Mouse (Mus musculus) layer of hippocampus, adult 2 months (tissue): ENCODE measurements around the gene Ubxn2a. TPM values are rescaled to one million over a fixed set of nuclear protein-coding genes. Genes with fewer than 3 reads are reported as not detected.
A peak's percentile ranks its signal among the peaks of the same experiment; 100 is the strongest.
"Not testable (repeated sequence)": the region's sequence is repeated elsewhere in the genome, so short reads cannot be mapped to it uniquely, and the experiment has no call there.

ENCODE experiments used
- DNase-seq, 2 experiments: peaks; one replicate each; pipeline ENCODE4 v3.0.0; 2022; ENCODE audit warnings: low spot score in 2 of 2
- H3K27ac ChIP-seq: fragments of 200-600 bp; 2 replicates; pipeline ENCODE4 v1.8.1; 2022
- H3K4me3 ChIP-seq: fragments of 200-600 bp; 2 replicates; pipeline ENCODE4 v1.8.1; 2022; ENCODE audit warnings: mild to moderate bottlenecking
- CTCF ChIP-seq: fragments of 200-600 bp; conservative IDR thresholded peaks from 2 replicates; pipeline ENCODE4 v1.8.1; 2022; ENCODE audit warnings: antibody characterized with exemption, mild to moderate bottlenecking, moderate library complexity
- total RNA-seq, 2 experiments: library from RNA; stranded (reverse); gene quantifications; 2 replicates each; pipeline ENCODE4 v1.2.3; 2021

Ubxn2a gene
- total RNA-seq, 2 experiments from 2014 or later: 43.9 to 46.0 TPM

DNA sequence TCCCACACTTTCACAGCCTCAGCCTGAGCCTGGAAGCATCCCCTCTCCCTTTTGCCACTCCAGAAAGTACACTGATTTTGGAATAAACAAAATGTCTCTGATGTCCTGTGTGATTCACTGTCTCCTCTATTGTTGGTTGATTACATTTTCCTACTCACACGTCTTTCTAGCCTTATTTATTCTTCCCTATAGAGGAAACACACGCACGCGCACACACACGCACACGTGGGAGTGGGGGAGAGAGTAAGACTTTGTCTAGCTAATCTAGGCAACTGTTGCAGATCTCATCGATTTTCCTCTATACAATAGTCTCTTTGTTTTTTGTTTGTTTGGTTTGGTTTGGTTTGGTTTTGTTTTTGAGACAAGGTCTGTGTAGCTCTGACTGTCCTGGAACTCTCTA, 886 bp upstream of the Ubxn2a start:
- TF ChIP-seq CTCF: no peak
- DNase-seq: no peak
- no peak overlapping the region for H3K4me3 ChIP-seq
- H3K27ac ChIP-seq: no peak overlapping the region

GRCm38 (mm10) chr12:4906476-4906875, 1.0 kb downstream of the Ubxn2a start:
- DNase-seq: no peak
- no peak for TF ChIP-seq CTCF
- no peak overlapping the region; the same call in 1 of the 2 replicates for H3K27ac ChIP-seq
- H3K4me3 ChIP-seq: peak overlapping the region; percentile 92

GRCm38 (mm10) chr12:4905946-4906345, 1.6 kb downstream of the Ubxn2a start:
- TF ChIP-seq CTCF: peak; percentile 38
- no peak for DNase-seq
- H3K27ac ChIP-seq: no peak overlapping the region
- no peak overlapping the region for H3K4me3 ChIP-seq

DNA sequence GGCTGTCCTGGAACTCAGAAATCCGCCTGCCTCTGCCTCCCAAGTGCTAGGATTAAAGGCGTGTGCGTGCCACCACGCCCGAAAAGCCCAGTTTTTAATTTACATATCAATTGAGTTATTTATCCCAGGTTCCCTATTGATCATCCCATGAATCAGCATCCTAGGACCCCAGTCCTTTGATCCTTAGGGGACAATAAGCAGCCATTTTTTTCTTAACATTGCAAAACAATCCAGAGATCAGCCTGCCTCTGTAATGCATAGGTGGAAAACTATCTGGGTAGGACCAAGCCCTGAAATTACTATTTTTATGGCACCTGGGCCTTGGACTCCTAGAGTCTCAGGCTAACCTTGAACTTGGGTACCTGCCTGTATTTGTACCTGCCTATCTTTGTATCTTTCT, 9.5 kb downstream of the Ubxn2a start:
- TF ChIP-seq CTCF: no peak
- no peak overlapping the region for H3K4me3 ChIP-seq

GRCm38 (mm10) chr12:4889891-4890290, 17.6 kb downstream of the Ubxn2a start:
- Histone ChIP-seq H3K4me3 (no peak overlapping the region), H3K27ac (no peak overlapping the region)
- TF ChIP-seq CTCF: no peak
- no peak for DNase-seq

More for the DNA sequence above, 9.5 kb downstream of the Ubxn2a start:
- no peak overlapping the region for H3K27ac ChIP-seq
- no peak for DNase-seq

GRCm38 (mm10) chr12:4889251-4889650, 18.3 kb downstream of the Ubxn2a start:
- no peak overlapping the region for H3K27ac ChIP-seq
- no peak for TF ChIP-seq CTCF
- DNase-seq: no peak
- H3K4me3 ChIP-seq: no peak overlapping the region

DNA sequence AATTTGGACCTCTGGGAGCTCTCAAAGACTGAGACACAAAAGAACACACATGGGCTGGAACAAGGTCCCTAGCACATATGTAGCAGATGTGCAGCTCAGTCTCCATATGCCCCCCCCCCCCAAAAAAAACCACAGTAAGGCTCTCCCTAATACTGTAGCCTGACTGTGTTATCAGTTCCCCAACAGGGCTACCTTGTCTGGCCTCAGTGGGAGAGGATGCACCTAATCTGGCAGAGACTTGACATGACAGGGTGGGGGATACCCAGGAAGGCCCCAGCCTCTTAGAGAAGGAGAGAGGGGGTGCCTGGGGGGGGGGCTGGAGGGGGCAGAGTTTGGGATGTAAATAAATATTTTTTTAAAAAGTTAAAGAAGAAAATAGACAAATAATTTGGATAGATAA, 18.8 kb downstream of the Ubxn2a start:
- H3K4me3 ChIP-seq: no peak overlapping the region
- no peak for TF ChIP-seq CTCF
- no peak overlapping the region for H3K27ac ChIP-seq
- no peak for DNase-seq

GRCm38 (mm10) chr12:4886581-4886980, 20.9 kb downstream of the Ubxn2a start:
- DNase-seq, H3K27ac ChIP-seq, H3K4me3 ChIP-seq: not testable (repeated sequence)

- Histone ChIP-seq H3K4me3 (no peak overlapping the region), H3K27ac (no peak overlapping the region)
- no peak for DNase-seq
- no peak for TF ChIP-seq CTCF
These were observed 22.4 kb downstream of the Ubxn2a start for GRCm38 (mm10) chr12:4885062-4885461.

GRCm38 (mm10) chr12:4882086-4882485, 25.4 kb downstream of the Ubxn2a start:
- no peak for DNase-seq
- Histone ChIP-seq H3K27ac (no peak overlapping the region), H3K4me3 (no peak overlapping the region)
- no peak for TF ChIP-seq CTCF

DNA sequence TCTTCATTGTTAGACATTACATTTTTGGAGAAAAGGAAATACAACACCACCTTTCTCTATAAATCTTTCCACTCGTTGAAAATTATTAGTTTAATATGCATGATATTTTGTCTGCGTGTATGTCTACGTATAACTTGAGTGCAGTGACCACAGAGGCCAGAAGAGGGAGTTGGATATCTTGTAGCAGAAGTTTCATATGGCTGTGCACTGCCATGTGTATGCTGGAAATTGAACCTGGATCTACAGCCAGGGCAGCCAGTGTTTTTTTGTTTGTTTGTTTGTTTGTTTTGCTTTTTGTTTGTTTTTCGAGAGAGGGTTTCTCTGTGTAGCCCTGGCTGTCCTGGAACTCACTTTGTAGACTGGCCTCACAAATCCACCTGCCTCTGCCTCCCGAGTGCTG, 28.5 kb downstream of the Ubxn2a start:
- peak; percentile 64 for TF ChIP-seq CTCF
- DNase-seq: no peak
- Histone ChIP-seq H3K27ac (no peak overlapping the region), H3K4me3 (no peak overlapping the region)

DNA sequence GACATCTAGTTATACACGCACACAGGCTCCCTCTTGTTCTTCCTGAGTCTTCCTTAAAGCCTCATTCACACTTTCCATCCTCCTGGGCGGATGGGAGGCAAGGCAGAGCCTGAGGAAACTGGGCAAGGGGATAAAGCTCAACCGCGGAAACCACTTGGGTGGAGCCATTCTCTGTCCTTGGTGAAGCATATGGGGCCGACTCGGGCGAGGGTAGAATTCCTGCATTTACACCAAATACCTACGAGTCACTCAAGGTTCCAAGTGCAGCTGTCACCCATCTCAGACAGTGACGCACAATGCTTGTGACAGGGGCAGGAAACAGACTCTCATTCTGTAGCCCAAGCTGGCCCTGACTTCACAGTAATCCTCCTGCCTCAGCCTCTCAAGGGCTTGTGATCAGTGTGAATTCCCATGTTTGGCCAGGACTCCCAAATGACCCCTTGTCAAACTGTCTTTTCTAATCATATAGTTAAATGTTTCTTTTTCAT, 29.2 kb downstream of the Ubxn2a start:
- DNase-seq: no peak
- no peak for TF ChIP-seq CTCF
- no peak overlapping the region for H3K4me3 ChIP-seq
- no peak overlapping the region for H3K27ac ChIP-seq

GRCm38 (mm10) chr12:4875623-4876022, 31.9 kb downstream of the Ubxn2a start:
- H3K27ac ChIP-seq: no peak overlapping the region

GRCm38 (mm10) chr12:4874161-4874927, 33.2 kb downstream of the Ubxn2a start, which contains the start of gene Mfsd2b:
Mfsd2b (minus strand) TSS chr12:4874359.
- DNase-seq: peak in 1 of 2 experiments; percentile 38
- TF ChIP-seq CTCF: no peak
- no peak within 1 kb of the TSS for H3K27ac ChIP-seq
- peak within 1 kb of the TSS; percentile 42 for H3K4me3 ChIP-seq

More at GRCm38 (mm10) chr12:4875623-4876022, 31.9 kb downstream of the Ubxn2a start:
- no peak overlapping the region for H3K4me3 ChIP-seq
- TF ChIP-seq CTCF: no peak
- no peak for DNase-seq
